Comparison of ENCODE assay signal across 7 mouse cellular contexts in genomic region chr9:108339886-108340257, GRCm38 (mm10). TPM values are rescaled to one million over a fixed set of nuclear protein-coding genes. Genes with fewer than 3 reads are reported as not detected.
A peak's percentile ranks its signal among the peaks of the same experiment; 100 is the strongest.
DNase-seq lines count a peak whose midpoint lies in the region; ATAC-seq lines count a peak whose summit lies in the region.

No protein-coding gene starts in this region.

- peak; percentile 31 for DNase-seq in ES-CJ7 (ENCODE audit: low read depth, low spot score)
- DNase-seq in adrenal gland, adult 18-20 months (ENCODE audit: low spot score in 2 of 2): peak; percentile 30 to 34
- peak; percentile 46 for DNase-seq in spleen, adult 12 weeks (ENCODE audit: low spot score)
- no peak for DNase-seq in left cerebral cortex, postnatal 10 days (ENCODE audit: extremely low spot score in 1 of 2, low spot score in 2 of 2)

- H3K4me2 ChIP-seq in hindbrain, embryonic 13.5 days: peak overlapping the region; percentile 73
- H3K4me2 ChIP-seq in liver, embryonic 16.5 days (ENCODE audit: low read depth, low read length): peak overlapping the region; percentile 63

- 11% methylated on average over 20 of the region's 20 CpGs for WGBS in hindbrain, embryonic 13.5 days
- 4% methylated on average over 20 of the region's 20 CpGs for WGBS in liver, embryonic 16.5 days (ENCODE audit: insufficient replicate concordance)

- peaks cover 14% of the 10 kb centered on the region for H3K36me3 ChIP-seq in hindbrain, embryonic 13.5 days
- peaks cover 27% of the 10 kb centered on the region for H3K36me3 ChIP-seq in liver, embryonic 16.5 days (ENCODE audit: control insufficient read depth, insufficient read depth)

- intact Hi-C loops in left cerebral cortex, postnatal 10 days (cut with DNase I): no loop called here

- no peaks in the 10 kb centered on the region for H3K9me3 ChIP-seq in hindbrain, embryonic 13.5 days
- no peaks in the 10 kb centered on the region for H3K9me3 ChIP-seq in liver, embryonic 16.5 days (replicated peaks; ENCODE audit: control insufficient read depth, low read length)

- H3K27ac ChIP-seq in hindbrain, embryonic 13.5 days: peak overlapping the region; percentile 30
- peak overlapping the region; percentile 100 for H3K27ac ChIP-seq in liver, embryonic 16.5 days (ENCODE audit: low read length)

- H3K4me1 ChIP-seq in hindbrain, embryonic 13.5 days (replicated peaks): peaks cover 26% of the 10 kb centered on the region
- peaks cover 51% of the 10 kb centered on the region for H3K4me1 ChIP-seq in liver, embryonic 16.5 days (ENCODE audit: control insufficient read depth, low read depth, low read length)

- peak overlapping the region; percentile 64 for H3K4me3 ChIP-seq in hindbrain, embryonic 13.5 days
- H3K4me3 ChIP-seq in liver, embryonic 16.5 days (ENCODE audit: low read depth, low read length): peak overlapping the region; percentile 94

- H3K27me3 ChIP-seq in hindbrain, embryonic 13.5 days: no peaks in the 10 kb centered on the region
- H3K27me3 ChIP-seq in liver, embryonic 16.5 days (ENCODE audit: control insufficient read depth, insufficient read depth, low read depth, low read length): no peaks in the 10 kb centered on the region

- H3K9ac ChIP-seq in hindbrain, embryonic 13.5 days: peak overlapping the region; percentile 87
- H3K9ac ChIP-seq in liver, embryonic 16.5 days (ENCODE audit: low read depth, low read length): peak overlapping the region; percentile 99

- ATAC-seq in erythroblast, adult 5-6 weeks (replicated peaks; ENCODE audit: low FRiP score, poor library complexity, severe bottlenecking): 0 out of 2 replicates have a peak, but pooled peaks have one; percentile 5
- no peak for ATAC-seq in hindbrain, embryonic 13.5 days (ENCODE audit: low FRiP score)
- no peak for ATAC-seq in liver, embryonic 16.5 days (ENCODE audit: low read depth)

RNA-seq across cellular contexts. Expression of gene Gpx1, which starts 1.2 kb away (rescaled TPM):
- 100 to 1,000 TPM; 551 to 749 TPM for total RNA-seq in adrenal gland, adult 18-20 months (2021)
- 5,168 and 5,395 TPM in 2 replicates for total RNA-seq in erythroblast, adult 5-6 weeks (2015; ENCODE audit: low replicate concordance)
- 4,534 and 5,176 TPM in 2 replicates for total RNA-seq in erythroblast, adult 5-6 weeks (2017; ENCODE audit: low replicate concordance)
- polyA plus RNA-seq in hindbrain, embryonic 13.5 days (2015; fragmentation: Nextera tagmentation; extraction: Ambion mirVana): 503 and 518 TPM in 2 replicates
- 5,943 and 6,062 TPM in 2 replicates for polyA plus RNA-seq in liver, embryonic 16.5 days (2015; fragmentation: Nextera tagmentation; extraction: Ambion mirVana)
- total RNA-seq in left cerebral cortex, postnatal 10 days (2021): 10 to 100 TPM; 91.2 to 92.6 TPM

RNA-seq across cellular contexts. Expression of gene Usp4, which starts 7.8 kb away (rescaled TPM):
- total RNA-seq in adrenal gland, adult 18-20 months (2021): 100 to 1,000 TPM; 107 to 126 TPM
- total RNA-seq in erythroblast, adult 5-6 weeks (2015; ENCODE audit: low replicate concordance): 158 and 217 TPM in 2 replicates
- total RNA-seq in erythroblast, adult 5-6 weeks (2017; ENCODE audit: low replicate concordance): 141 and 164 TPM in 2 replicates
- 125 and 141 TPM in 2 replicates for polyA plus RNA-seq in hindbrain, embryonic 13.5 days (2015; fragmentation: Nextera tagmentation; extraction: Ambion mirVana)
- polyA plus RNA-seq in liver, embryonic 16.5 days (2015; fragmentation: Nextera tagmentation; extraction: Ambion mirVana): 61.7 and 68.8 TPM in 2 replicates
- 100 to 1,000 TPM; 122 to 125 TPM for total RNA-seq in left cerebral cortex, postnatal 10 days (2021)

RNA-seq across cellular contexts. Expression of gene Tcta, which starts 33.9 kb away (rescaled TPM):
- 10 to 100 TPM; 36.1 to 36.2 TPM for total RNA-seq in adrenal gland, adult 18-20 months (2021)
- 6.1 and 9.2 TPM in 2 replicates for total RNA-seq in erythroblast, adult 5-6 weeks (2015; ENCODE audit: low replicate concordance)
- 4.1 and 4.5 TPM in 2 replicates for total RNA-seq in erythroblast, adult 5-6 weeks (2017; ENCODE audit: low replicate concordance)
- 55.0 and 63.3 TPM in 2 replicates for polyA plus RNA-seq in hindbrain, embryonic 13.5 days (2015; fragmentation: Nextera tagmentation; extraction: Ambion mirVana)
- polyA plus RNA-seq in liver, embryonic 16.5 days (2015; fragmentation: Nextera tagmentation; extraction: Ambion mirVana): 14.9 and 15.2 TPM in 2 replicates
- total RNA-seq in left cerebral cortex, postnatal 10 days (2021): 10 to 100 TPM; 58.0 to 59.3 TPM

RNA-seq across cellular contexts. Expression of gene Rhoa, which starts 33.9 kb away (rescaled TPM):
- total RNA-seq in adrenal gland, adult 18-20 months (2021): 100 to 1,000 TPM; 356 to 357 TPM
- 149 and 157 TPM in 2 replicates for total RNA-seq in erythroblast, adult 5-6 weeks (2015; ENCODE audit: low replicate concordance)
- total RNA-seq in erythroblast, adult 5-6 weeks (2017; ENCODE audit: low replicate concordance): 238 and 268 TPM in 2 replicates
- polyA plus RNA-seq in hindbrain, embryonic 13.5 days (2015; fragmentation: Nextera tagmentation; extraction: Ambion mirVana): 279 and 287 TPM in 2 replicates
- 190 and 213 TPM in 2 replicates for polyA plus RNA-seq in liver, embryonic 16.5 days (2015; fragmentation: Nextera tagmentation; extraction: Ambion mirVana)
- 100 to 1,000 TPM; 209 to 216 TPM for total RNA-seq in left cerebral cortex, postnatal 10 days (2021)

RNA-seq across cellular contexts. Expression of gene Amt, which starts 43.2 kb away (rescaled TPM):
- total RNA-seq in adrenal gland, adult 18-20 months (2021): 1 to 10 TPM; 4.2 to 5.8 TPM
- total RNA-seq in erythroblast, adult 5-6 weeks (2015; ENCODE audit: low replicate concordance): not detected in 2 replicates
- total RNA-seq in erythroblast, adult 5-6 weeks (2017; ENCODE audit: low replicate concordance): 0.51 TPM in 1 of 2 replicates, not detected in the other
- 32.1 and 33.3 TPM in 2 replicates for polyA plus RNA-seq in hindbrain, embryonic 13.5 days (2015; fragmentation: Nextera tagmentation; extraction: Ambion mirVana)
- 14.4 and 15.0 TPM in 2 replicates for polyA plus RNA-seq in liver, embryonic 16.5 days (2015; fragmentation: Nextera tagmentation; extraction: Ambion mirVana)
- 10 to 100 TPM; 22.5 to 23.5 TPM for total RNA-seq in left cerebral cortex, postnatal 10 days (2021)

Comparison
In these comparisons a context has a peak if more than half of its experiments do, and no peak if none do; other contexts are left out.
1. DNase-seq: peak in ES-CJ7 (single experiment), adrenal gland, adult 18-20 months (2 of 2) and spleen, adult 12 weeks (single experiment); none in left cerebral cortex, postnatal 10 days (0 of 2).
2. RNA of gene Gpx1, which starts 1.2 kb away (total RNA-seq): 4,534 to 5,395 TPM in erythroblast, adult 5-6 weeks; 551 to 749 TPM in adrenal gland, adult 18-20 months and 91.2 to 92.6 TPM in left cerebral cortex, postnatal 10 days; every median in the first group is over 4 times any median in the second.